Mouse (Mus musculus): Measurements from ENCODE around the gene Thap8. TPM values are rescaled to one million over a fixed set of nuclear protein-coding genes. Genes with fewer than 3 reads are reported as not detected.

Gene Thap8
- under 1 TPM; 0.27 to 0.37 TPM for total RNA-seq (2023)

DNA sequence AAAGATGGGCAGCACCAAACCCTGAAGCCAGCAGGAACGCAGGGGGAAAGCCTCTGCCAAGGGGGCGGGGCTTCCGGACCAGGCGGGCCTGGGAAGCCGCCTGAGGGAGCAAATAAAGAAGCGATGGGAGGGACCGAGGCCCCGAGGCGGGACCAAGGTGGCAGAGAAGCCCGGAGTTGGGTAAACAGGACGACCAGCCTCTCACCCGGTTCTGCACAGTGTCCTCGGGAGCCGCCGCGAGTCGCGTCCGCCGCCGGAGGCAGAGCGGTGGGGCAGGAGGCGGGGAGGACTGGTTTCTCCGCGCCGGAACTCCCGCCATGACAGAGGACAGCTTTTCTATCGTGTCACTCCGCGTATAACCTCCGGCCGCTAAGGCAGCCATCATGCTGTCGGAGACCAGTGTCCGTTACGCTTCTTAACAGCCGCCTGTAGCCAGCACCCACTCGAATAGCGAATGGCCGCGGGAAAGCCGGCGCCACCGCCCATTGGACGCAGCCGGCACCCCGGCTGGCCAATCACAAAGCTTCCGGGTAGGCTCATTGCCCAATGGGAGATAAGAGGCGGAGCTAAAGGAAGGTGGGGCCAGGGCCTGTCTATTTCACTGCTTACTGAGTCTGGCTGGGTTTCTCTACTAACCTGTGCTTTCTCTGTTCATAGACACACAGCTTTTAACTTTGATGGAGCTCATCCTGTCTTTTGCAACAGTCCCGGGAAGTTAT is at the start of gene Thap8, which contains the start of gene Wdr62:
TSS of gene Thap8 (plus strand) at position 144 of the 719 bp plus-strand sequence.
TSS of gene Wdr62 (minus strand) at position 469 of the 719 bp plus-strand sequence.

DNA sequence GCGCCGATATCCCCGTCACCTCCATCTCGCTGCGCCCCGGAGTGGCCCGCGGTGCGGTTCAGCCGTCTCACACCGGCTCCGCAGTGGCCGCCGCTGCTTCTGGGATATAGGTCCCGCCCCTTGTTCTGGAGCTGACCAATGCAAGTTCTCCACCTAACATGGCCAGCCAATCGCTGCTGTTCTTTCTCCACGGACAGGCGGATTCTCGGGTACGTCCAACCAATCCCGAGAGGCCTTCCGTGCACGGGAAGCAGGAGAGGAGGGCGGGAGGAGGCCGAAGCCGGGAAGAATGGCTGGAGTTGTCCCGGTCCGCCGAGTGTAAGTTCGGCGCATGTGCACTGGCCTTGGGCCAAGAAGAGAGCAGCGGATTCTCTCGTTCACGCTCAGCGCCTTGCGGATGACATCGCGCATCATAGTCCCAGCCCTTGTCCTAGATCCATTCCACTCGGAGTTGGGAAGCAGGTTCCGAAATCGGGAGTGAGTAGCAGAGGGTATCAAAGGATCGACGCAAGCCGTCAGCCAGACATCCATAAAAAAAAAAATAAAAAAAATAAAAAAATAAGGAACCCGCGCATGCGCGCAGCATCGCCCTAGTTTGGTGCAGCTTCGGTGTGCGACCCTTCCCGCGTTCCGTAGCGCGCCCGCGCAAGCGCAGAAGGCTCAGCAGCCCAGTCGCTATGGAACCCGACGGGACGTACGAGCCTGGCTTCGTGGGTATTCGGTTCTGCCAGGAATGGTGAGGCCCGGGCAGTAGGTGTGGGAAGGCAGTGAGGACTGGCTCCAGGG is 48.0 kb upstream of the Thap8 start, which contains the start of the genes Polr2i and Tbcb:
TSS of gene Polr2i (plus strand) at position 280 of the 786 bp plus-strand sequence.
TSS of gene Tbcb (minus strand) at position 604 of the 786 bp plus-strand sequence.

DNA sequence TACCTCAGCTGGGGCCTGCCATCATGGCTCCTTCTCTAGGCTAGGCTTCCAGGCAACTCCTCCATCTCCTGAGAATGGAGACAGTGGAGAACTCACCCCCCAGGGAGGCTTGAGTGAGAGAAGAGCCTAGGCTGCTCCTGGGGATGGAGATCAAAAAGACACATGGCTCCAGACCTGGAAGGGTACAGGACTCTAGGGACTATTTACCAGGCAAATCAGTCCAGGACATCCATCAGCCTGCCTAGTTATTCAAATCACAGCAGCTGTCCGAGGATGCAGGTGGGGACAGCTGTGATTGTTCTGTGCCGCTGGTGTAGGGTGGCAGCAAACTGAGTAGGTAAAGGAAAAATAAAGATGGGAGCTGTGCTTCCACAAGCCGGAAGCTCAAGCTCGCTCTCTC is 44.3 kb upstream of the Thap8 start, which contains the start of gene Ovol3:
TSS of gene Ovol3 (minus strand) at position 101 of the 400 bp plus-strand sequence.

DNA sequence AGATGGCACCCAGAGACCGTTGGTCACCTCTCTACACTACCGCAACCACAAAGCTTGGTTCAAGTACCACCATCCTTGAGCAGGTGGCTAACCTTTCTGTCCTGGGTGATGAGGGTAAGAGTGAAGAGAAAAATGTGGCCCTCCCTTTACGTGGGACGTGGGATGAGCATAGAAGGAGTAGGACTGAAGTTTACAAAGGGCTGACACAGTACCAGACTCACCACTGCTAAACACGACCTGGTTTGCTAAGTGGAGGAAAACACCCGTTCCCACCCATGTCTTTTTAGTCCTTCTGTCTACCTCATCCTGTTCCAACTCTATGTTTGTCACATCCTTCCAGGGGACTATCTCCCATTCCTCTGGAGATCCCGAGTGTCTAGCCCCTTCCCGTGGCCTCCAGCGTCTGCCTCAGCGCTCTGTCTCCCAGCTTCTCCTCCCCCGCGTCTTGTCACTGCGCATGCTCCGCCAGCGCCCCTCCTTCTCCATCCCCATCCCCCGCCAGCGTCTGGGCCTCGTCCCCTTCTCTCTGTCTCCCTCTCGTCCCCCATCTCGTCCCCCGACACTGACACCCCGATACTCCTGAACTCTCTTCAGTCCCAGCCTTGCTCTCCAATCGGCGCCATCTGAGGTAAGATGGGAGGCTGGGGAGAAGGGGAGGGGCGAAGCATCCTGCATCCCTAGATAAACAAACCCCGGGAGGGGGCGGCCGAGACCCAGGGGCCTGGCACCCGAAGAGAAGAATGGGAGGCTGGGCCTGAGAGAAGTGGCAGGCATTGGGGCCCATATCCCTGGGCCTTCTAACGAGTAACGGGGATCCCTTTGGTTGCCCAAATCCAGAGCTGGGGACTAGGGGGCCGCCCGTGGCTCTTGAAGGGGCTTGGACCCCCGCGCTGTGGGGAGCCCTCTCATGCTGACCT is 11.6 kb downstream of the Thap8 start, which contains the start of gene Clip3:
TSS of gene Clip3 (plus strand) at position 514 of the 917 bp plus-strand sequence.

DNA sequence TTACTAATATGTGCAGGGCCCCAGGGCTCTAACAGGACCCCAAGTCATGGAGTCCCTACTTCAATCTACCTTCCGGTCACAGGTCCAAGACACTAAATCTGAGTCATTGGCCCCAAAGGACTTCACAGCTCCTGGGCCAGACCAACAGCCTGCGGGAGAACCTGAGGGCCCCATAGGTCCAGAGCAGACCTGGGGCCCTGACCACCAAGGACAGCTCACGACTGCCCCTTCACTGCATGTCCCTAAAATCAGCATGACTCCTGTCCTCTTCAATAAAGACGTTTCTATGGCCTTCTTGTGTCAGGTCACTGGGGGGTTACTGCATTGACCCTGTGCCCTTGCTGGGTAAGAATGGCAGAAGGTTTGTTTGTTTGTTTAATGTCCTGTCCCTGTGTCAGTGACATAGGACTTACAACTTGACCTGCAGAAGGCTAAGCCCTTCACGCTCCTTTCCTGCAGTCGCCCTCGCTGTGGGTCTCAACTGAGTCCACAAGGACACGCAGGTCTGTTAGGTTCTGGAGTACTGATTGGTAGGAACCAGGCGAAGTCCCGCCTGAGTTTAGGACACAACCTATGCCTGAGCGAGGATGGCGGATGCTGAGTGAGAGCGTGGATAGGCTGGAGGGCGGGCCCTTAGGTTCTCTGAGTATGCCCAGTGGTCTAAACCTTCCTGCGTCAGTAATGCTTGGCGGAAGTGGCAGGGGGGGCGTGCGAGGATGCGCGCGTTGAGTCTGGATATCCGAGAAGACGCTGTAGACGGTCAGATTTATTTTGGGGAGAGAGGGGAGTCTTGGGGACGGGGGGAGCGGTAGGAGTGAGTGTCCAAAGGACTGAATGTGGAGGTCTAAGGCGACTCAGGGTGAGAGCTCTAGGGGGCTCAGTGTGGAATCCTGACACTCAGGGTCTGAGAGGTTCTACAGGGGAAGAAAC is 28.4 kb downstream of the Thap8 start, which contains the start of gene Alkbh6:
TSS of gene Alkbh6 (plus strand) at position 642 of the 930 bp plus-strand sequence.

DNA sequence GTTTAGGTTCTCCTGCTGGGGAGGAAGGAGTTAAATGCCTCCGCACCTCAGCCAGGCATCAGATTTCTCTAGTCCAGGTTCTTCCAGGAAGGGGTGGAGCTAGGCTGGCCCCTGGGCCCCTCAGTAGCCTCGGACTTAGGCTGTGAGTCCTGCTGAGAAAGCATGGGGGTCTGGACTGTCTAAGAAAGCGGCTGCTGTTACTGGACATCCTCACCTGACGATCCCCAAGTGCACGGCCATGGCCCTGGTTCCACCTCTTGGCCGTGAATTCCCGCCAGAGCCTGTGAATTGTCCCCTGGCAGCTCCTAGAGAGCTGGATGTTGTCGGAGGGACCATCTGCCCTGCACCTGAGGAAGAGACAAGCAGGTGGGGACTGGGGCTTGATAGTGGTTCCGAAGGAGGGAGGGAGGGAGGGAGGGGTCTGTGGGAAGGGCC is 34.8 kb downstream of the Thap8 start, which contains the start of gene Syne4:
TSS of gene Syne4 (plus strand) at position 87 of the 435 bp plus-strand sequence.

DNA sequence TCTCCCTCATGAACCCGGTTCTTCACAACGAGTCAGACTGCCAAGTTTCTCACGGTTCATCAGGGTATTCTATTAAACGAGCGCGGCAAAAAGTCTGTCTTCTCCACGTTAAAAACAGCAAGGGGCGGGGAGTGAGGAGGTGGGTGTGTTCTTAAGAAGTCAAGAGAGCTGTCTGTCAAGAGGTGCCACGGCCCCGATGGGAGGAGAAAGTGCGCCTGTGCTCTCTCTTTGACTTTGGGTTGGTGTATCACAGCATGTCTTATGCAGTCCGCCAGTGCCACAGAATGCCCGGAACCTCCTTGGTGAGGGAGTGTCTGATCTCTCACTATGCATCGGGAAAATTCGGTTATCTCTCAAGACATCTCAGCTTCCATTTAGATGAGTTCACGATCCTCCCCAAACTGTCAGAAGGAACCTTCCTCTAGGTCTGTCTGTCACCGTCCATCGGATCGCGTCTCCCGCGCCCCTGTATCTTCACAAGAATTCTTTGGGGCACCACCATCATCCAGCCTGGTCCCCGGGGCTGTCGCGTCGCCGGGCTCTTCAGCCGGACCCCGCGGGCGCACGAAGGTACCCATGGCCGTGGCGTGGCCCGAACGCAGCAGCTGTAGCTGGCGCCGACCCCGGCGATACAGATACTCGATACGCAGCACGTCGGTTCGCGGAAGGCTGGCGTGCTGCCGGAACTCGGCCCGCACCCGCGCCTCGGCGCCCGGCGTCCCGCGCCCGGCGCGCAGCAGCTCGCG is 41.8 kb downstream of the Thap8 start, which contains the start of gene E130208F15Rik:
TSS of gene E130208F15Rik (plus strand) at position 202 of the 746 bp plus-strand sequence.

DNA sequence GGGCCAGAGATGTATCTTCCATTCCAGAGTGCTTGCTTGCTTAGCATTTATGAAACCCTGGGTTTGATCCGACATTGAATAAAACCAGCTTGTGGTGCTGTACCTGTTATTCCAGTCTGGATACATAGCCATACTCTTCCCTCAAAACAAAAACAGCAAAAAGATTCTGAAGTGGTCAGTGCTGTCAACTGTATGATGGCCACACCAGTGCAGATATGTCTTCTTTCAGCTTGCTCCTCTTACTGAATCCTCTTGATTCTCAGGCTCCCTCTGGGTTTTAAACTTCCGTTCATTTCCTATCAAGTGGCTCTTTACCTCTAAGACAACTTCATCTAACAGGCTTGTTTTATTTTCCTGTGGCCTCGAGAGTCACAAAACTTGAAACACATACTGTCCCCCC is 43.9 kb downstream of the Thap8 start, which contains the start of gene Sdhaf1:
TSS of gene Sdhaf1 (minus strand) at position 101 of the 400 bp plus-strand sequence.

Other genes with a start within 250 kb of the Thap8 start
- under 1 TPM; 0.44 to 0.71 TPM for gene Zfp14, start 228.7 kb upstream of the Thap8 start, total RNA-seq (2023)
- under 1 TPM; 0.47 to 0.77 TPM for gene Zfp82, start 207.2 kb upstream of the Thap8 start, total RNA-seq (2023)
- not detected for gene Gm26920, start 189.7 kb upstream of the Thap8 start, total RNA-seq (2023)
- 1 to 10 TPM in 1 of 2 experiments, under 1 TPM in 1; 0.57 to 2.0 TPM for gene Zfp566, start 189.6 kb upstream of the Thap8 start, total RNA-seq (2023)
- 1 to 10 TPM; 5.9 to 6.9 TPM for gene Zfp260, start 185.3 kb upstream of the Thap8 start, total RNA-seq (2023)
- 10 to 100 TPM; 10.5 to 11.6 TPM for gene Zfp382, start 158.2 kb upstream of the Thap8 start, total RNA-seq (2023)
- 10 to 100 TPM; 13.5 to 18.0 TPM for gene Zfp146, start 110.3 kb upstream of the Thap8 start, total RNA-seq (2023)
- gene Cox7a1, start 96.0 kb upstream of the Thap8 start, total RNA-seq (2023): 1 to 10 TPM; 1.5 to 1.6 TPM
- 100 to 1,000 TPM; 225 to 239 TPM for gene Capns1, start 81.3 kb upstream of the Thap8 start, total RNA-seq (2023)
- gene Polr2i, start 48.1 kb upstream of the Thap8 start, total RNA-seq (2023): 10 to 100 TPM; 30.4 to 34.5 TPM
- gene Tbcb, start 47.8 kb upstream of the Thap8 start, total RNA-seq (2023): 10 to 100 TPM; 38.7 to 46.2 TPM
- not detected for gene Ovol3, start 44.4 kb upstream of the Thap8 start, total RNA-seq (2023)
- 10 to 100 TPM; 16.6 to 21.5 TPM for gene Wdr62, start 325 bp downstream of the Thap8 start, total RNA-seq (2023)
- not detected for gene Clip3, start 11.6 kb downstream of the Thap8 start, total RNA-seq (2023)
- gene Alkbh6, start 28.6 kb downstream of the Thap8 start, total RNA-seq (2023): 10 to 100 TPM; 14.6 to 14.7 TPM
- under 1 TPM in 1 of 2 experiments, not detected in 1; 0.76 TPM for gene Syne4, start 34.7 kb downstream of the Thap8 start, total RNA-seq (2023)
- not detected for gene E130208F15Rik, start 41.6 kb downstream of the Thap8 start, total RNA-seq (2023)
- gene Sdhaf1, start 43.8 kb downstream of the Thap8 start, total RNA-seq (2023): 1 to 10 TPM; 3.2 to 3.4 TPM
- not detected for gene Lrfn3, start 82.7 kb downstream of the Thap8 start, total RNA-seq (2023)
- 1,000 to 10,000 TPM; 2,122 to 2,210 TPM for gene Tyrobp, start 133.7 kb downstream of the Thap8 start, total RNA-seq (2023)
- gene Hcst, start 139.8 kb downstream of the Thap8 start, total RNA-seq (2023): 100 to 1,000 TPM; 116 to 123 TPM
- 10 to 100 TPM; 65.6 to 78.9 TPM for gene Nfkbid, start 141.6 kb downstream of the Thap8 start, total RNA-seq (2023)
- under 1 TPM in 1 of 2 experiments, not detected in 1; 0.27 TPM for gene Aplp1, start 165.4 kb downstream of the Thap8 start, total RNA-seq (2023)
- gene Kirrel2, start 177.6 kb downstream of the Thap8 start, total RNA-seq (2023): not detected
- not detected for gene Nphs1, start 178.2 kb downstream of the Thap8 start, total RNA-seq (2023)
- gene Prodh2, start 213.5 kb downstream of the Thap8 start, total RNA-seq (2023): not detected

Data from neutrophil, adult 59 days (primary cell).